Mouse (Mus musculus) liver, adult 2 months (tissue): ENCODE measurements around the gene Sall4.

Experiments used
- CTCF ChIP-seq: fragments of 200-500 bp; IDR thresholded peaks from 2 replicates; pipeline ENCODE4 v1.5.1; 2011; ENCODE audit warnings: low read depth, low read length, control low read depth
- POLR2A ChIP-seq: fragments of 200-500 bp; IDR thresholded peaks from 2 replicates; pipeline ENCODE4 v1.6.1; 2011; ENCODE audit warnings: low read length, control low read depth; ENCODE audit not compliant: insufficient read depth; ENCODE audit errors: extremely low read depth

- no peak for TF ChIP-seq CTCF
- TF ChIP-seq POLR2A, result no peak
Measured at GRCm38 (mm10) chr2:168780024-168780423, 12.3 kb upstream of the Sall4 start.
